Mouse (Mus musculus) naive thymus-derived CD4-positive, alpha-beta T cell, adult 2 months (primary cell): ENCODE measurements around the gene Myoz2.
A peak's percentile ranks its signal among the peaks of the same experiment; 100 is the strongest.

Experiments used
- DNase-seq: peaks from one replicate; pipeline ENCODE4 v3.0.0-alpha.2; 2011; ENCODE audit warnings: low read depth

Gene Myoz2

DNA sequence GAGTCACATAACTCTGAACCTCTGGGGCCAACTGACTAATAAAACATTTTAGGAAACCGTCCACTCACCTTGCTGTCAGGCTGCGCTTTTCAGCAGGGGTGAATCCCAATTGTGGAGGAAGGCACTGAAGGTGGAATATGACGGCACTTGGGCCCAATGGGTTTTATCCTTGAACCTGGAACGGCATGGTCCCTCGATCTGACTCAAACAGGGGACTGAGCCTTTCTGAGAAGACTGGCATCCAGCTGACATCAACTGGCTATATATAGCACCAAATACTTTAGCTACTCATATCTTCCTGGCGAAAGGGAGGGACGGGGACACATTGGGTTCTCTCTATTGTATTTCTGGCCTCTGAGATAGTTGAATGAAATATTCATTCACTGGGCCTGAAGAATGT, at the start of gene Myoz2:
Myoz2 (minus strand) TSS at position 264 of the 400 bp plus-strand sequence.
- DNase-seq, result no peak

DNA sequence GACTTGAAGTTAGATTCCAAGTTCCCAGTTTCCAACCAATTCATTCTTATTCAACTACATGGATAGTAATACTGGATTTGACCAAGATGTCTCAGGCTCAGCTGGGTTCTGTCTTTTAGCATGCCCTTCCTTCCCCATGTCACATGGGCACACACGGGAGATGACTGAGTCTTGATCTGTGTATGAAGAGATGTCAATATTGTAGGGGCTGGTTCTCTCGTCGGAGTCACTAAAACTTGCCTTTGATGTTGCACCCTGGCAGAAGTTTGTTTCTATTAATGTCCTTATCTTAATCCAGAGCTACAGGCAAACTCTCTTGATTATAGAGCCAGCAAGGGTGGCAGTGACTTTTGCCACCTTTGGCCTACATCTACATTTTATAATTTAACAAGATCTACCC, 46.9 kb upstream of the Myoz2 start:
- no peak for DNase-seq

DNA sequence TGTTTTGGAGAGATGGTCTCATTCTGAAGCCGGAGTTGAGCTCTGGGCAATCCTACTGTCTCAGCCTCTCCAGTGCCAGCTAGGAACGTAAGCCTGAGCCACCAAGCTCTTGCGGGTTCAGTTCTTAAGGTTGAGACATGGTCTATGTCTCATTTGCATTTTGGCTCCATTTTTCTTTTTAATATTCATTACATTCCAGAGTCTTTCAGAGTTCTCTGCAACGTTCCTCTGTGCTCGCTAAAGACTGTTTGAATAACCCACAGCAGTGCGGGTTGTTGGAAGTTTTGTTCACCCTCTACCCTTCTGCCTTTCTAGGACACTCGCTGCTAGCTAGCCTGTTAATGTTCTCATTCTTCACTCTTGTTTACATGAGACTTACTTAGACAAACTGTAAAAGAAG, 46.1 kb upstream of the Myoz2 start:
- DNase-seq, result no peak

DNA sequence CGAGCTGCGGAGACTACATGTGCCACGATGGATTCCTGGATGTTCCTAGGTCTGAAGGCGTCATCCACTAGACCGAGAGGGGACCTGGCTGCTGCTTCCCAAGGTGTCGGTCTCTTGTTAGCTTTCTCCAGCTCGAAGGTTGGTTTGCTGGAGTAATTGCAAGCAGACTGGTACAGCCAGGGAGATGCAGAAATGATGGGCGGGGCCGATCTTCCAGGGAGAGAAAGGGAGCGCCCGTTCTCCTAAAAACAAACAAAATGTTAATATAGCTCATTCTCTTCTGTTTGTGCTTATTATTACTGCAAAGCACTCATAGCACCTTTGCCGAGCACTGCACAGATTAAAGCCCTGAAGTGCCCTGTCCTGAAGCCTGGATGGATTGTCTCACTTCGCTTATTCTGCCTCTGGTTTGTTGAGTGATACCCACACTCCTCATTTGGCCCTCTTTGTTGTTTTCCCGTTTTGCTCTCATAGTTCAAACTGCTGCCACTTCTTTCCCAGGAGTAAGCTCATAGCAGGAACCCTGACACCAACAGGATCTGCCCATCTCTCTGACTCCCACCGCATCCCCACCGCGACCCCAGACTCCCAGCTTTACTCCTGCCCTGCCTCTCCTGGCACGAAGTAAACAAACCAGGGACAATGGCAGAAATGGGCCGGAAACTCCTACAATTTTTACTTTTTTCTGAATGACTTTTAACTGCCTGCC, 45.4 kb upstream of the Myoz2 start:
- DNase-seq, result no peak

DNA sequence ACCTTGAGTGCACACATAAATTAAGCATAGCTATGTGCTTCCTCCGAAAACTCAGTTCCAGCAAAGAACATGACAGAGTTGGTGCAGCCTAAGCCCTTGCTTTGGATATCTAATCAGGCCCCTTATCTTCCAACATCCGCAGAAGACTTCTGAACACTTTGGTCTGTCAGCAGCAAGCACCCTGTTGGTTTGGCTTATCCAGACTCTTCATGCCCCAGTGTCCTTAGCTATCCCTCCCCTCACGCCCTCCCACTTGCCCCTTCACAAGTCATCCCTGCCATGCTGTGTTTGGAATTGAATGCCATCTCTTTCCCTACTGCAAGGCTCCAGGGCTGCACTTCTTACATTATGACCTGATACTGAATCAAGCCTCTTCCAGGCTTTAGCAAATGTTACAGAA, 40.9 kb upstream of the Myoz2 start:
- DNase-seq, result no peak

DNA sequence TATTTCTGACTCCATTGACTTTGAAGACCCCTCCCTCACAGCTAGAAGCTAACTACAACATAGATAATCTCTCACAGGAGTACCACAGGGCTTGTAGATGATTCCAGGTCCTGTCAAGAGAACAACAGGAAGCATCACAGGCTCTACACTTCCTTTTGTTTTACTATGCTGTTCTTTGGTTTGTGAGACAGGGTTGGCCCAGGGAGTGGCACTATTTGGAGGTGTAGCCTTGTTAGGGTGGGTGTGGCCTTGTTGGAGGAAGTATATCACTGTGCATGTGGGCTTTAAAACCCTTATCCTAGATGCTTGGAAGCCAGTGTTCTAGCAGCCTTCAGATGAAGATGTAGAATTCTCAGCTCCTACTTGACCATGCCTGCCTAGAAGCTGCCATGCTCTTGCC, 40.2 kb upstream of the Myoz2 start:
- DNase-seq, result peak; percentile 6

DNA sequence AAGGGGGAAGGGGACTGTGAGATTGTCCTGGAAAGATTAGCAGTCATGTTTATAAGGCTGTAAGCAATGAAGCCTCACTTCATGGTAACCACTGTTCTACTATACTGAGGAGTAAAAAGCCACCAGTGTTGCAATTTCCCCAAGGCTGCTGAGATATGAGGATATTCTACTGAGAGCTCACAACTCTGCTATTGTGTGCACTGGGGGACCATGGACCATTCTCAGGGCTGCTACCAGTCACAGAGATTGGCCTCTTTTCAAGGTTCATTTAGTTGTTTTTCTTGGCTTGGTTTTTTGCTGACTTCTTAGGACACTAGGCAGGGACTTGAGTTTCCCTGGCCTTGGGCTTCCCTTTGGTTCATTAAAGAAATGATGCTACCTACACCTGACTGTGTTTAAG, 38.5 kb upstream of the Myoz2 start:
- no peak for DNase-seq

DNA sequence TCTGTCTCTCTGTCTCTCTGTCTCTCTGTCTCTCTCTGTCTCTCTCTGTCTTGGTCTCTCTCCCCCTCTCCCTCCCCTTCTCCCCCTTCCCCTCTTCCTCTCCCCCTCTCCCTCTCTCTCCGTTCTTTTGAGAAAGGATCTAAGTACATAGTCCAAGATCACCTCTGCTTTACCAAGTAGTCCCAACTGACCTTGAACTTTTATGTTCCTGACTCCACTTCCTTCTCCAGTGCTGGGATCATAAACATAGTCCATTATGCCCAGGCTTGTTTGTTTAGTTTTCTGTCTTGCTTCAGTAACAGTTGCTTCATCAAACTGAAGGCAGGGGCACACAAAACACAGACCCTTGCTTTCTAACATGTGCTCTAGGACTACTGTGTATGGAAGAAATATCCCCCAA, 37.7 kb upstream of the Myoz2 start:
- no peak for DNase-seq

DNA sequence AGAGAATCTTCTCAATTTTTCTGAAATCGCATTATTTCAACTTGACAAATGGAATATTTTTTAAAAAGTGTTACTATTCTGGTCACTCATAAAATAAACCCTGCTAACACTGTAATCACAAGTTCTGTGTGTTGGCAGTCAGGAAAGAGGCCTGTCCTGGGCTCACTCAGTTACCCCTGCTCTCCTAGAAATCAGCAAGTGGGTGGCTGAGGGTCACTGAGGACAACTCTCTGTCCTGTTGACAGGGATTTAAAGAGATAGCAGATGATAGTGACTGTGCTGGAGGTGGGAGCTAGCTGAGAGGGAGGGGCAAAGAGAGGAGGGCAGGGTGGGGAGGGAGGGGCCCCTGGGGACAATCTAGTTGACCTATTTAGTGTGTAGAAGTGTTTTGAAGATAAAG, 36.2 kb upstream of the Myoz2 start:
- DNase-seq, result no peak

DNA sequence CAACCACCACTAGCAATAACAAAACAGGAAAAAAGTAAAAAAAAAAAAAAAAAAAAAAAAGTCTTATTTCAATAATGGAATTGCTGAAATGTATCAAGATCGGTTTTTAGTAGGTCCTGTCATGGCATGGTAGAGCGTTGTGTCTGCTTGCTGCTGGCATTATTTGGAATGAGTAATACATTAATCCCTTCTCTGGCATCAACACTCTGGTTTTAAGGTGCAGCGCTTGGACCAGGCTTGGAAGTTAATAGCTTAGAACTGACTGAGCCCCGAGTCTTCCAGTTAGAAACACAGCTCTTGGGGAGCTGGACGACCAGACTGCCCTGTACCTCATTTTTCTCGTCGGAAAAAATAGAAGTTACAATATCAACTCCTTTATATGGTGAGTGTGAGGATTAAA, 32.0 kb upstream of the Myoz2 start:
- no peak for DNase-seq

DNA sequence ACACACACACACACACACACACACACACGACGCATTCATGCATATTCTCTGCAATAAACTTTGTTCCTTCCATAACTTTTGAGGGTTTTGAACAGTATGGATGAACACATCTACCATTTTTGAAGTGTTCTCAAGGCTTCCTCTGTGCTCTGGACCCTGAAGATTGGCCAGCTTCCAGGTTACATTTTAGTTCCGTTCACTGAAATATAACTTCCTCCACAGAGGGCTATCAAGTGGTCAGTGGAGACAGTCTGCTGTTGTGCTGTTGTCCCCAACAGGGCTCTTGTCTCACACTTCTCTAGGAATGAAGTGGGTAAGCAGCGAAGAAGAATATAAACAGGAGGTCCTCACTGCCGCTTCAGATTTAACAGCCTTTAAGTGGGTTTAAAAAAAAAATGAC, 30.7 kb upstream of the Myoz2 start:
- DNase-seq, result no peak

DNA sequence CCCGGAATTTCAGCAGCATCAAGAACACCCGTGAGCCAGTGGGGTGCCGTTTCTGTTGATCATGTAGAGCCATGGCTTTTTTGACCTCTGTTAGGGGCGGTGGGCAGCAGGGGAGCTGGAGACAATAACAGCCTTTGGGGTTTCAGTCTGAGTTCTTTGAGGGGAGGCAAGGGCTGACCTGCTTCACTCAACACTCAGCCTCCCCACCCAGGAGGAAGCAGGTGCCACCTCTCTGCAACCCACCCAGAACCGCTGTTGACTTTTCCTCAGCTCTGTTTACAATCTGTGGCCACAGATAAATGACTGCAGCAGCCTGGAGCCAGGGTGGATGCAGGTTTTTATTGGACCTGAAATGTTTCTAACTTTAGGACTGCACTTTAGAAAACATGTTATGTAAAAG, 29.4 kb upstream of the Myoz2 start:
- no peak for DNase-seq

DNA sequence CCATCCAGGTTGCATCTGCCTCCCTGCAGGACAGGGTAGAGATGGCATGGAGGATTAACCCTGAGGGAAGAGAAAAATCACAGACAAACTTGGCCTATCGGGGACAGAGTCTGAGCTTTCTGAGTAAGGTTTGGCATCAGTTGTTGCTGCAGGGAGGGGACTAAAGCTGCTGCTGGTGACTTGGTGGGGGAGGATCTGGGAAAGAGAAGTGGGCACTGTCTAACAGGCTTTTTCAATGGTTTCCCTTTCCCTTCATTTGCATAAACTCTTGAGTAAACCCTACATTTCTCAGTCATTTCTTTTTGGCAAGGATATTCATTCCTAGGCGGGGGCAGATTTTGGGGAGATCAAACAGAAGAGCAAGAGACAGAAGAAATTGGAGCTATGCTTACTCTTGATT, 27.1 kb upstream of the Myoz2 start:
- no peak for DNase-seq

DNA sequence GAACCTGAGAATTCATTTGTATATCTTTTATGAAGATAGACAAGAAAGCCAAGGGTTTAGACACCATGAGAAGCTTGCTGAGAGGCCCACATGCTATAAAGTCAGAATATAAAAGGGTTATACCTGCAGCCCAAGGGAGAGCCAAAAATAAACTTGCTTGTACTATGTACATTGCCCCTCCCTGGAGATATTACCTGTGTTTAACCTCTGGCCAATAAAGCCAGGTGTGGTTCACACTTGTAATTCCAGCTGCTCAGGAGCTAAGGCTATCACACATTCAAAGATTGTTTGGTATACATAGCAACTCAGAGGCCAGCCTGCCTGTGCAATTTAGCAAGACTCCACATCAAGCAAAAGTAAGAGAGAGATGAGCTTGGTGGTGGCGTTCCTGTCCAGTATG, 24.0 kb upstream of the Myoz2 start:
- no peak for DNase-seq

DNA sequence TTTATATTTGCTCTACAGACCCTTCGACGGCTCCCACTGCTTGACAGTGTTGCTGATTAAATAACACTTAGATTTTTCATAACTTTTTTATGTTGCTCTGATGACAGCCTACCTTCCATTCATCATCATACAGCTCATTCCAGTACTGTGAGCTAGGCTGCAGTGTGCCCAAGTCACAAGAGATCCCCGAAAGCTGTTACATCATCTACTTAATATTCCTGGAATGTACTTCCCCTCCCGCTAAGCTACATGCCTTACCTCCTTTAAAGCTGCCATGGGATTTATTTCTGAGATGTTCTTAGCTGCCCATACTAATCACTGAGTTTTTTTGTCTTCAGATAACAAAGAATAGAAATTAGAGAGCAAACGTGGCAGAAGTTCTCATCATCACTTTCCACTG, 19.4 kb upstream of the Myoz2 start:
- DNase-seq, result no peak

DNA sequence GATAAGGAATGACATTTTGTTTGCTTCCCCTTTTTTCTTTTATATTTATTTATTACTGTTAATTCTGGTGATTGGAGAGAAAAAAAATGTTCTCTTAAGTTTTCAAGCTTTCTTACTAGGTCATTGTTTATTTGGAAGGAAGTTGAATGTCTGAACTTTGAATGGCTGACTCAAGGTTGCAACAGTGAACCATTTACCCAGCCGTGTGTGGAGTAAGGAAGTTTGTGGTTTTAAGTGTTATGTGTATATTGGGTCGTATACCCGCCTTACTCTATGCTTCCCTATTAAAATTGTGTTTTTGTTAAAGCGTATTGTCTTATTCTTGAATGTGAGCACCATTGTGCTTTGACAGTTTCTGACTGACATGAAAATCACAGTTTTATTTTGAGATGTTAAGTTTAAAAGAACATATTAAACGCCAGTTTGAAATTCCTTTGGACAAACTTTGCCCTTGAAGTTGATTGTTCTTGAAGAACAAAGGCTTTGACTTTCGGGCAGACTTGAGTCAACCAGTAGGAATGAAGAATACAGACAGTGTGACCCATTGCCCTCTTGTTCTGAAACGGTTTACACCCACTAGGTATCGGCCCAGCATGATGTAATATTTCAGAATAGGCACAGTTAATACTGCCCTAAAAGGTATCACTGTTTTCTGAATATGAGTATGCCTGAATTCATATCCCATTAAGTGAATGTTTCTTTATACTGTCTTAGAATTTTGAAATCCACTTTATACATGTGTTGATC, 18.6 kb upstream of the Myoz2 start:
- no peak for DNase-seq

DNA sequence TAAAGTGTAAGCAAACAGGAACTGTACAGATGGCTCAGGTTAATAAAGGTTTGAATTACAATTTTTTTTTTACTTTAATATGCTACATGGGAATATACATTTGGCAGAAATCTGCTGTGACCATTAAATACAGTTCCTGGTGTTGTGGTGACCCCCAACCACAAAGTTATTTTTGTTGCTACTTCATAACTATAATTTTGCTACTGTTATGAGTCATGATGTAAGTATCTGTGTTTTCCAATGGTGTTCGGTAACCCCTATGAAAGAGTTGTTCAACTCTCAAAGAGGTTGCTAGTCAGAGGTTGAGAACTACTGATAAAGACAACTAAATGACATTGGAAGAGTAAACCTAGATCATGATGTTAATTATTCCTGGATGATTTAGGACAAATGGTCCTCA, 7.5 kb upstream of the Myoz2 start:
- DNase-seq, result no peak

DNA sequence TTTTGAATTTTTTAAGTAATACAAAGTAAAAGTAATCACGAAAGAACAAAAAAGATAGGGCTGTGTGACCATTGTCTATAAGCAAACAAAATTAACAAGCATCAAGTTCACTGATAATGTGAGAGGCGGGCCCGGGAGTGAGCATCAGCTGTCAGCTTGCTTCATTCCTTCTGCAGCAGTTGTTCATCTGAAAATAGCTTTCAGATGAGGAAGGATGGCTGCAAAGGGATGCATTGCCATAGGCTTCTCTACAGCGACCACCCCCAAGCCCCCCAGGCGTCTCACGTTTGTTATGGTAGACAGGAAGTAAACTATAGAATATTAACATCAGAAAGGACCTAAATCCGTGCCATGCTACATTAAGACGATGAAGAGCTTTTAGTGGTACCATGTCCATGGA, 1.0 kb downstream of the Myoz2 start:
- no peak for DNase-seq

DNA sequence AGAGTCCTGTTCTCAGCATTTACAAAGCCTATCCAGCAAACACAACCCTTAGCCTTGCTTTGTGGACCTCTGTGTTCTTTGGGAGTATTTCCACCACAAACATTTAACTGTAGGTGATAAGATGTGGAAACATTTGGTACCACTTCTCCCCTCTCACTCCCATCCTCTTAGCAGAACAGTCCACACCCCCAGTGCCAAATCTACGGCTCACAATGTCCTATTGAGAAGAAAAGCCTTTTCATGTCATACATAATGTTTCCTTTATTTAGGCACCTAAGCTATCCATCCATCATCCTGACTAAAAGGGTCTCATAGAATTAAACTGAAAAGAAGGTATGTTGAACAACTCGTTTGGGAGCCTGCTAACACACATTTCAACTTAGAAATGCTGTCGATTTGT, 9.2 kb downstream of the Myoz2 start:
- no peak for DNase-seq

DNA sequence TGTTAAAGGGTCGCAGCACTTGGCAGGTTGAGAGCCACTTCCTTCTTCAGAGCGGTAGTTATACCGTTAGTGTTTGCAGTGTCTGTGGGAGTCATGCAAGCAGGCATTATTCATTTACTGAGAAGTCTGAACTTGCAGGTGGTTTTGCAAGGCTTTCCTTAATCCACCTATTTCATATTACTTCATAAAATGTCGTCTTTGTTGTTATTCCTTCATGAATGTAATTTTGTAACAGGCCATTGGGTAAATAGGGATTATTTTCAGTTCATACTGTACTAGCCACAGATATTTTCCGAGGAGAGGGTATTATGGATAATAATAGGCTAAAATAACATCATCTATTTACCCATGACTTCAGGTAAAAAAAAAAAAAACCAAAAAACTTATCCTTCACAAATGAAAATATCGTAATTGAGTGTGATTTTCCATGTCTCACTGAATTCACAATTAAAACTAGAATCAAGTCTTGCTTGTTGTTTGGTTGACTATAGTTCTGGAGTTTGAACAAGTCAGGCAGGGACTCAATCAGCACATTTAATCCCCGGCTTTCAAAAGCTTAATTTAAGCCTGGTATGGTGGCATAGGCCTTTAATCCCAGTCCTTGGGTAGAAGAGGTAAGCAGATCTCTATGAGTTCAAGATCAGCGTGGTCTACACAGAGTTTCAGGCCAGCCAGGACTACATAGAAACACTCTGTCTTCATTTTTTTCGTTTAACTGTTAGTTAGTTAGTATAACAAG, 10.2 kb downstream of the Myoz2 start:
- no peak for DNase-seq

DNA sequence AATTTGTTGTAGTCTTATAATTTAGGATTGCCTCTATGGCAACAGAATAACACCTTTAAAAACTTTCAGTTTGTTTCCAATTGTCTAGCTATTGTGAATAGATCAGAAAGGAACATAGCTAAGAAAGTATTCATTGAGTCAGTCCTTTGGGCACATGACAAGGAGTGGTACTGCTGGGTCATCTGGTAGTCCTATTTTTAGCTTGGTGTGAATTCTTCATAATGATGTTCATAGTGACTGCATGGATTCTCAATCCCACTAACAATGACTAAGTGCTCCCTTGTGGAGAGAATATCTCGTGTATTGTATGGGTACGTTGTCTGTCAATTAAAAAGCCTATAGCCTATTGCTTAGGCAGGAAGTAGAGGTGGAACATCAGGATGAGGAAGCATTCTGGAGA, 16.0 kb downstream of the Myoz2 start:
- no peak for DNase-seq

DNA sequence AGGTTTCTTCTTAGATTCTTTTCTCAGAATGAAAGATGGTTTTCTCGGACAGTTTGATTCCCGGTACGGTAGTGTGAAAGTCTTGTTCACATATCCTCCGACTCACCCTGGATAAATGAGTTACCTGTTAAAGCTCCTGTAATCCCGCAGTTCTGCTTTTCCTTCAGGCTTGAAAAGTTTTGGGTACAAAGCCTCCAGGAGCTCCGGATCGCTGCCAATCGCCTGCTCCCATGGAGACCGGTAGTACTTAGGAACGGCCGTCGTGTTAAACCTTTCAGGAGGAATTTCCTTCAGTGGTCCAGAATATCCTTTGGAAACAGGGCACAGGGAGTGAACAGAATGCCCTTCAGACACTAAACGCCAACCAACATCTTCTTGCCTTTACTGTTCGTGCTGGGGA, 21.3 kb downstream of the Myoz2 start:
- DNase-seq, result no peak

DNA sequence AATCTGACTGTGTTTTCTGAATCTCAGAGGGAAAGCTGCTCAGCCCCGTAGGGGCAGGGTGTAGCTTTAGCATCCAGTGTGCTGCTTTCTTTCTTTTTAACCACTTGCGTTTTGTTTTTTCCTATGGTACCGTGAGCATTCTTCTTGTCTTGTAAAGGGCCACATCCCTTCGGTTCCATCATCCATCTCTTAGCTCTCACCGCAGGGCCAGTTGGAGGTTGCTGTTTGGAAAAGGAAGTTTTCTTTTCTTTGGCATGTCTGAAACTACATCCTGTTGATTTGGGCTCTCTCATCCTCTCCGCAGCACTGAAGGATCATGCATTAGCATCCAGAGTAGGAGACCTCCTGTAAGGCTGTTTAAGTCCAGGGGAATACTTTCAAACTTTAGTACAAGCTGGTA, 25.4 kb downstream of the Myoz2 start:
- no peak for DNase-seq
